Comparison of ENCODE assay signal across 26 mouse cellular contexts in genomic region chr1:78234306-78234705, GRCm38 (mm10). TPM values are rescaled to one million over a fixed set of nuclear protein-coding genes. Genes with fewer than 3 reads are reported as not detected.
DNase-seq lines count a peak whose midpoint lies in the region; ATAC-seq lines count a peak whose summit lies in the region.
"Had no signal": no experiment of that assay in that cellular context is flagged by ENCODE, and none has a peak within 500 bp of the region (broad histone marks: within the 10 kb centered on the region; RNA-seq: fewer than 3 reads in every experiment).

No protein-coding gene starts in this region.

- WGBS in embryonic facial prominence, embryonic 14.5 days = 61% methylated on average over 5 of the region's 5 CpGs
- 92% methylated on average over 5 of the region's 5 CpGs for WGBS in embryonic facial prominence, embryonic 10.5 days
- WGBS in midbrain, embryonic 11.5 days = 90% methylated on average over 5 of the region's 5 CpGs
- WGBS in midbrain, embryonic 14.5 days = 91% methylated on average over 5 of the region's 5 CpGs

- H3K4me1 ChIP-seq in embryonic facial prominence, embryonic 14.5 days (ENCODE audit: control insufficient read depth, insufficient read depth, low read length) = peaks cover 10% of the 10 kb centered on the region; the same call in 1 of the 2 replicates
- H3K4me1 ChIP-seq in embryonic facial prominence, embryonic 10.5 days = peaks cover 20% of the 10 kb centered on the region
- no peaks in the 10 kb centered on the region for H3K4me1 ChIP-seq in midbrain, embryonic 11.5 days (ENCODE audit: control insufficient read depth, insufficient read depth, low read length)
- no peaks in the 10 kb centered on the region for H3K4me1 ChIP-seq in midbrain, embryonic 14.5 days (ENCODE audit: control insufficient read depth, insufficient read depth, low read length)
- H3K4me1 ChIP-seq: forebrain, embryonic 13.5 days; forebrain, embryonic 15.5 days had no signal

- H3K4me2 ChIP-seq in embryonic facial prominence, embryonic 14.5 days (ENCODE audit: low read depth, low read length) = no peak overlapping the region
- H3K4me2 ChIP-seq in midbrain, embryonic 11.5 days = no peak overlapping the region
- H3K4me2 ChIP-seq in midbrain, embryonic 14.5 days (ENCODE audit: low read length) = no peak overlapping the region
- H3K4me2 ChIP-seq: embryonic facial prominence, embryonic 13.5 days; forebrain, embryonic 13.5 days; forebrain, embryonic 15.5 days had no signal

- no peak for ATAC-seq in embryonic facial prominence, embryonic 14.5 days (ENCODE audit: low read depth)
- no peak for ATAC-seq in midbrain, embryonic 11.5 days (ENCODE audit: low FRiP score)
- no peak for ATAC-seq in midbrain, embryonic 14.5 days (ENCODE audit: low FRiP score, low TSS enrichment)
- ATAC-seq: activated CD4-positive, CD25-positive, alpha-beta regulatory T cell, adult 4 months; CD4-positive, CD25-positive, alpha-beta regulatory T cell, adult 4 months; forebrain, embryonic 13.5 days; forebrain, embryonic 15.5 days; forebrain, postnatal 0 days; Patski had no signal

- H3K36me3 ChIP-seq in embryonic facial prominence, embryonic 14.5 days (ENCODE audit: control insufficient read depth, insufficient read depth, low read length) = no peaks in the 10 kb centered on the region
- H3K36me3 ChIP-seq in embryonic facial prominence, embryonic 10.5 days (replicated peaks) = no peaks in the 10 kb centered on the region
- no peaks in the 10 kb centered on the region for H3K36me3 ChIP-seq in midbrain, embryonic 11.5 days (ENCODE audit: control insufficient read depth, insufficient read depth, low read length)
- no peaks in the 10 kb centered on the region for H3K36me3 ChIP-seq in midbrain, embryonic 14.5 days (ENCODE audit: control insufficient read depth, insufficient read depth, low read length)
- H3K36me3 ChIP-seq: embryonic facial prominence, embryonic 13.5 days; forebrain, embryonic 15.5 days; G1E had no signal

- no peak overlapping the region for H3K9ac ChIP-seq in embryonic facial prominence, embryonic 14.5 days (ENCODE audit: low read depth, low read length)
- H3K9ac ChIP-seq in midbrain, embryonic 11.5 days (ENCODE audit: low read length) = no peak overlapping the region
- no peak overlapping the region for H3K9ac ChIP-seq in midbrain, embryonic 14.5 days (replicated peaks; ENCODE audit: low read length)
- H3K9ac ChIP-seq: embryonic facial prominence, embryonic 13.5 days; forebrain, embryonic 13.5 days; forebrain, embryonic 15.5 days; forebrain, postnatal 0 days had no signal

- H3K9me3 ChIP-seq in embryonic facial prominence, embryonic 14.5 days (ENCODE audit: control insufficient read depth, low read length) = no peaks in the 10 kb centered on the region
- H3K9me3 ChIP-seq in embryonic facial prominence, embryonic 10.5 days = no peaks in the 10 kb centered on the region
- no peaks in the 10 kb centered on the region; the same call in 1 of the 2 replicates for H3K9me3 ChIP-seq in midbrain, embryonic 11.5 days (ENCODE audit: control insufficient read depth, low read length)
- no peaks in the 10 kb centered on the region for H3K9me3 ChIP-seq in midbrain, embryonic 14.5 days (ENCODE audit: control insufficient read depth, low read length)
- H3K9me3 ChIP-seq: embryonic facial prominence, embryonic 13.5 days; forebrain, embryonic 13.5 days; forebrain, embryonic 15.5 days had no signal

- H3K4me3 ChIP-seq in embryonic facial prominence, embryonic 14.5 days (ENCODE audit: low read depth, low read length) = no peak overlapping the region
- no peak overlapping the region for H3K4me3 ChIP-seq in embryonic facial prominence, embryonic 10.5 days
- H3K4me3 ChIP-seq in midbrain, embryonic 11.5 days (ENCODE audit: low read depth, low read length) = no peak overlapping the region
- H3K4me3 ChIP-seq in midbrain, embryonic 14.5 days (replicated peaks; ENCODE audit: low read depth, low read length) = no peak overlapping the region
- H3K4me3 ChIP-seq: embryonic facial prominence, embryonic 13.5 days; forebrain, embryonic 13.5 days; forebrain, embryonic 15.5 days had no signal

- no peak overlapping the region for H3K27ac ChIP-seq in embryonic facial prominence, embryonic 14.5 days (replicated peaks; ENCODE audit: low read depth, low read length)
- no peak overlapping the region for H3K27ac ChIP-seq in embryonic facial prominence, embryonic 10.5 days (replicated peaks)
- H3K27ac ChIP-seq in midbrain, embryonic 11.5 days (ENCODE audit: low read depth, low read length) = no peak overlapping the region
- no peak overlapping the region for H3K27ac ChIP-seq in midbrain, embryonic 14.5 days (replicated peaks; ENCODE audit: low read depth, low read length)
- H3K27ac ChIP-seq: embryonic facial prominence, embryonic 13.5 days; forebrain, embryonic 13.5 days; forebrain, embryonic 15.5 days had no signal

- H3K27me3 ChIP-seq in embryonic facial prominence, embryonic 14.5 days (replicated peaks; ENCODE audit: control insufficient read depth, insufficient read depth, low read length) = no peaks in the 10 kb centered on the region
- 0 out of 2 replicates have a peak, but pooled peaks cover 5% of the 10 kb centered on the region for H3K27me3 ChIP-seq in embryonic facial prominence, embryonic 10.5 days (replicated peaks; ENCODE audit: low read depth, poor library complexity, severe bottlenecking)
- H3K27me3 ChIP-seq in midbrain, embryonic 11.5 days (ENCODE audit: control insufficient read depth, insufficient read depth, low read length) = no peaks in the 10 kb centered on the region
- H3K27me3 ChIP-seq in midbrain, embryonic 14.5 days (ENCODE audit: control insufficient read depth, insufficient read depth, low read length) = no peaks in the 10 kb centered on the region
- H3K27me3 ChIP-seq: CH12.LX; forebrain, embryonic 15.5 days had no signal

- DNase-seq in embryonic facial prominence, embryonic 14.5 days (ENCODE audit: low spot score) = peak; percentile 41
- no peak for DNase-seq in embryonic facial prominence, embryonic 10.5 days (ENCODE audit: low spot score)
- peak; percentile 8 for DNase-seq in midbrain, embryonic 11.5 days (ENCODE audit: low spot score, missing footprints)
- no peak for DNase-seq in midbrain, embryonic 14.5 days
- DNase-seq in MN1 (ENCODE audit: low spot score) = peak; percentile 71
- peak; percentile 31 for DNase-seq in brain, adult 2 months (ENCODE audit: low read depth, low spot score)
- no peak for DNase-seq in urinary bladder, postnatal 4 days (ENCODE audit: low spot score in 2 of 2)
- no peak for DNase-seq in spleen, adult 12 weeks (ENCODE audit: low spot score)
- DNase-seq: adrenal gland, adult 8-10 months; adrenal gland, postnatal 14 days; adrenal gland, postnatal 36 days; cerebellum, adult 11 months; cerebellum, adult 18-20 months; cerebellum, adult 8-10 months; cerebellum, postnatal 10 days; cerebellum, postnatal 25 days; forebrain, postnatal 0 days had no signal

RNA-seq across cellular contexts. Expression of gene Pax3, which starts 37.4 kb away (rescaled TPM):
- polyA plus RNA-seq in embryonic facial prominence, embryonic 14.5 days (2014; fragmentation: Nextera tagmentation; extraction: Ambion mirVana) = 9.4 and 12.4 TPM in 2 replicates
- polyA plus RNA-seq in embryonic facial prominence, embryonic 10.5 days (2016; fragmentation: Nextera tagmentation; extraction: Ambion mirVana) = 16.6 and 17.7 TPM in 2 replicates
- 38.1 and 41.5 TPM in 2 replicates for polyA plus RNA-seq in midbrain, embryonic 11.5 days (2014; fragmentation: Nextera tagmentation; extraction: Ambion mirVana)
- 16.0 and 23.6 TPM in 2 replicates for polyA plus RNA-seq in midbrain, embryonic 14.5 days (2014; fragmentation: Nextera tagmentation; extraction: Ambion mirVana)
- polyA plus RNA-seq: CD4-positive, CD25-positive, alpha-beta regulatory T cell, adult 4 months; cortical plate, adult 2 months had no signal

Comparison
In these comparisons a context has a peak if more than half of its experiments do, and no peak if none do; other contexts are left out.
1. DNase-seq: peak in embryonic facial prominence, embryonic 14.5 days (single experiment), midbrain, embryonic 11.5 days (single experiment), MN1 (single experiment) and brain, adult 2 months (single experiment); none in embryonic facial prominence, embryonic 10.5 days (single experiment), midbrain, embryonic 14.5 days (single experiment), urinary bladder, postnatal 4 days (0 of 2) and spleen, adult 12 weeks (single experiment).